Mouse (Mus musculus) embryonic fibroblast, embryonic 13.5 days (primary cell): ENCODE measurements at regions not wholly inside any gene's neighbourhood (a gene's known extent, or its start where the extent isn't known, plus 50 kb on each side); places are given as distances from the start of the nearest gene placed in this dataset.
A peak's percentile ranks its signal among the peaks of the same experiment; 100 is the strongest.

ENCODE experiments used
- H3K27ac ChIP-seq: 2 replicates; pipeline ENCODE4 v1.5.1; 2012; ENCODE audit warnings: low read length, control low read depth, inconsistent platforms; ENCODE audit not compliant: insufficient read depth
- H3K4me1 ChIP-seq: 2 replicates; pipeline ENCODE4 v1.6.1; 2011; ENCODE audit warnings: low read length; ENCODE audit not compliant: control insufficient read depth, insufficient read depth
- H3K4me3 ChIP-seq: 2 replicates; pipeline ENCODE4 v1.5.1; 2011; ENCODE audit warnings: mild to moderate bottlenecking, control low read depth, low read length; ENCODE audit not compliant: insufficient read depth
- CTCF ChIP-seq: IDR thresholded peaks from 2 replicates; pipeline ENCODE4 v1.5.1; 2011; ENCODE audit warnings: mild to moderate bottlenecking, control low read depth, low read length, moderate library complexity, borderline replicate concordance; ENCODE audit not compliant: insufficient read depth
- POLR2A ChIP-seq: IDR thresholded peaks from 2 replicates; pipeline ENCODE4 v1.6.1; 2011; ENCODE audit warnings: low read depth, mild to moderate bottlenecking, control low read depth, low read length, moderate library complexity

- TF ChIP-seq CTCF (no peak), POLR2A (no peak)
- Histone ChIP-seq H3K4me3 (no peak overlapping the region), H3K27ac (no peak overlapping the region), H3K4me1 (no peaks in the 10 kb centered on the region)
Measured at GRCm38 (mm10) chr2:114784191-114784590, 129.4 kb upstream of the Dph6 start.

- Histone ChIP-seq H3K4me3 (no peak overlapping the region), H3K4me1 (no peaks in the 10 kb centered on the region), H3K27ac (no peak overlapping the region)
- no peak for TF ChIP-seq CTCF
- no peak for TF ChIP-seq POLR2A
Measured at GRCm38 (mm10) chr2:114788251-114788650, 133.5 kb upstream of the Dph6 start.

- Histone ChIP-seq H3K27ac (no peak overlapping the region), H3K4me3 (no peak overlapping the region), H3K4me1 (0 out of 2 replicates have a peak, but pooled peaks cover 3% of the 10 kb centered on the region)
- TF ChIP-seq CTCF: no peak
- no peak for TF ChIP-seq POLR2A
Measured at GRCm38 (mm10) chr2:114796630-114797290, 142.0 kb upstream of the Dph6 start.

- Histone ChIP-seq H3K27ac (peak overlapping the region; percentile 47; the same call in 1 of the 2 replicates), H3K4me3 (no peak overlapping the region), H3K4me1 (0 out of 2 replicates have a peak, but pooled peaks cover 3% of the 10 kb centered on the region)
- TF ChIP-seq CTCF (no peak), POLR2A (no peak)
Measured at GRCm38 (mm10) chr2:114797291-114797650, 142.5 kb upstream of the Dph6 start.

GRCm38 (mm10) chr2:114803241-114803640 lies 148.5 kb upstream of the Dph6 start:
- TF ChIP-seq CTCF (no peak), POLR2A (no peak)

GRCm38 (mm10) chr2:114803928-114804327 lies 149.2 kb upstream of the Dph6 start:
- TF ChIP-seq CTCF (no peak), POLR2A (no peak)
- no peak overlapping the region for H3K4me3 ChIP-seq
- H3K4me1 ChIP-seq: no peaks in the 10 kb centered on the region

More at GRCm38 (mm10) chr2:114803241-114803640, 148.5 kb upstream of the Dph6 start:
- Histone ChIP-seq H3K4me3 (no peak overlapping the region), H3K4me1 (no peaks in the 10 kb centered on the region), H3K27ac (no peak overlapping the region)

GRCm38 (mm10) chr2:114805436-114806047 lies 150.8 kb upstream of the Dph6 start:
- Histone ChIP-seq H3K27ac (no peak overlapping the region), H3K4me1 (no peaks in the 10 kb centered on the region), H3K4me3 (no peak overlapping the region)
- no peak for TF ChIP-seq CTCF
- no peak for TF ChIP-seq POLR2A

More at GRCm38 (mm10) chr2:114803928-114804327, 149.2 kb upstream of the Dph6 start:
- H3K27ac ChIP-seq: no peak overlapping the region

- Histone ChIP-seq H3K27ac (no peak overlapping the region), H3K4me1 (no peaks in the 10 kb centered on the region), H3K4me3 (no peak overlapping the region)
- no peak for TF ChIP-seq POLR2A
- TF ChIP-seq CTCF: no peak
Measured at GRCm38 (mm10) chr2:114808046-114808445, 153.3 kb upstream of the Dph6 start.

GRCm38 (mm10) chr2:114812141-114812902 lies 157.6 kb upstream of the Dph6 start:
- TF ChIP-seq CTCF (no peak), POLR2A (no peak)
- Histone ChIP-seq H3K4me3 (no peak overlapping the region), H3K4me1 (no peaks in the 10 kb centered on the region), H3K27ac (no peak overlapping the region)

GRCm38 (mm10) chr2:114812903-114813290 lies 158.1 kb upstream of the Dph6 start:
- no peak overlapping the region for H3K27ac ChIP-seq
- TF ChIP-seq POLR2A (no peak), CTCF (no peak)
- H3K4me1 ChIP-seq: no peaks in the 10 kb centered on the region
- H3K4me3 ChIP-seq: no peak overlapping the region
